Mouse (Mus musculus) embryonic fibroblast, embryonic 13.5 days (primary cell): ENCODE results near the gene Olfr765.

Experiments
- CTCF ChIP-seq: IDR thresholded peaks from 2 replicates; pipeline ENCODE4 v1.5.1; 2011; ENCODE audit warnings: mild to moderate bottlenecking, control low read depth, low read length, moderate library complexity, borderline replicate concordance; ENCODE audit not compliant: insufficient read depth
- POLR2A ChIP-seq: IDR thresholded peaks from 2 replicates; pipeline ENCODE4 v1.6.1; 2011; ENCODE audit warnings: low read depth, mild to moderate bottlenecking, control low read depth, low read length, moderate library complexity

DNA sequence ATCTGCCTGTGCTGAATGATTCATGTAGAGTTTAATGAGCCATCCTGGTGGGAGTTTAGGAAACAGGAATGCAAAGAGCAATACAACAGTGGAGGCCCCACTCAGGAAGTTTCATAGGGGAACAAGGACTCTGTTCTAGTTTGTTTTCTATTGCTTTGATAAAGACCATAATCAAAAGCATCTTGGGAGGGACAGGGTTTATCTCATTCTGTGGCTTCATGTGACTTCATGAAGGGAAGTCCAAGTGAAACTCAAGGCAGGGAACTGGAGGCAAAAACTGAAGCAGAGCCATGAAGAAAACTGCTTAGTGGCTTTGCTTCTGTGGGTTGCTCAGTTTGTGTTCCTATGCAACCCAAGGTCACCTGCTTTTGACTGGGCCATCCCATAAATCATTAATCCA lies 35.3 kb downstream of the Olfr765 start:
- no peak for TF ChIP-seq CTCF
- no peak for TF ChIP-seq POLR2A
